Mouse (Mus musculus): ENCODE data around the gene Tns4.

- TF ChIP-seq ZNF384 (IDR thresholded peaks at IDR 0.05; ENCODE audit: low read depth, low read length) (peak; percentile 92), TBP (IDR thresholded peaks at IDR 0.05; ENCODE audit: low read depth, low read length) (no peak), GATA1 (IDR thresholded peaks at IDR 0.05; ENCODE audit: low read depth, low read length) (no peak), CTCF (IDR thresholded peaks at IDR 0.05 in 2 of 3, conservative IDR thresholded peaks at IDR 0.05 in 1 of 3; ENCODE audit: control insufficient read depth in 1 of 3, insufficient read depth in 1 of 3, low read depth in 2 of 3, low read length in 3 of 3, poor library complexity in 1 of 3, severe bottlenecking in 1 of 3) (no peak), EP300 (IDR thresholded peaks at IDR 0.05; ENCODE audit: low read depth in 1 of 2, low read length in 2 of 2) (no peak), MYB (IDR thresholded peaks at IDR 0.05; ENCODE audit: low read depth, low read length) (no peak), NELFE (IDR thresholded peaks at IDR 0.05; ENCODE audit: low read depth, low read length) (no peak), TAL1 (IDR thresholded peaks at IDR 0.05; ENCODE audit: low read length) (no peak), CHD1 (IDR thresholded peaks at IDR 0.05; ENCODE audit: low read depth, low read length) (no peak), KAT2A (conservative IDR thresholded peaks at IDR 0.05; ENCODE audit: low read depth, low read length) (no peak), POLR2AphosphoS2 (IDR thresholded peaks at IDR 0.05; ENCODE audit: low read length) (no peak), MAZ (IDR thresholded peaks at IDR 0.05; ENCODE audit: low read depth, low read length) (no peak), MEF2A (IDR thresholded peaks at IDR 0.05; ENCODE audit: extremely low read depth, insufficient replicate concordance, low read depth, low read length, poor library complexity, severe bottlenecking) (no peak)
Observed at GRCm38 (mm10) chr11:99093740-99094139, 4.6 kb upstream of the Tns4 start.
